Mouse (Mus musculus) thymus, postnatal 25 days (tissue): ENCODE measurements around the gene Rbm33.

Experiments used
- DNase-seq: peaks from one replicate; pipeline ENCODE4 v3.0.0; 2022

The Rbm33 gene

GRCm38 (mm10) chr5:28414076-28414475 is 97.2 kb downstream of the Rbm33 start:
- no peak for DNase-seq

GRCm38 (mm10) chr5:28416029-28416428 is 99.1 kb downstream of the Rbm33 start:
- no peak for DNase-seq

GRCm38 (mm10) chr5:28418734-28419133 is 101.8 kb downstream of the Rbm33 start:
- no peak for DNase-seq

DNA sequence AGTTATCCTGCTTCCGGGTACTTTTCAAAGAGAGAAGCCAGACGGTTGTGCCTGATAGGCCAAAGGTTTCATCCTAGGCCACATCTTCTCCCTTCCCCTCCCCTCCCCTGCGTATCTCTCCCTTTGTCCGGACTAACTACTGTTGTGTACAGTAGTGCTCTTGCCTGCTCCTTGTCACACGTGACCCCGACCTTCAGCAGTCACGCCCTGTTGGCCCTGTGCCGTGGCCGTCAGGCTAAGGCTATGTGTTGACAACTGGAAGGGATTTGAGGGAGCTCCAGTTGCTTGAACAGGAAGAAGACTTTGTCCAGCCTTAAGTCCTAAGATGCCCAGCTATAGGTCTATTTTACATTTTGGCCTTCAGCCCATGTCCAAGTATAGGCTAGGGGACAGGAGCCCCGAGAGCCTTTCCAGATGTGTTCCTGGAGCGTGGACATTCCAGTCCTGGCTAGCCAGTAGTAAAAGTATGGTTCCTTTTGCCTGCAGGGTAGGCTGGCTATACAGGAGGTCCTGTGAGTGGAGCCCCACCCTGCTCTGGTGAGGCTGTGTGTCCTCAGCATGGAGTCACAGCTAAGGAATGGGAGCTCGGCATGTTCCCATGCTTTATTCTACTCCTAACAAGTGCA is 102.8 kb downstream of the Rbm33 start:
- DNase-seq = no peak

DNA sequence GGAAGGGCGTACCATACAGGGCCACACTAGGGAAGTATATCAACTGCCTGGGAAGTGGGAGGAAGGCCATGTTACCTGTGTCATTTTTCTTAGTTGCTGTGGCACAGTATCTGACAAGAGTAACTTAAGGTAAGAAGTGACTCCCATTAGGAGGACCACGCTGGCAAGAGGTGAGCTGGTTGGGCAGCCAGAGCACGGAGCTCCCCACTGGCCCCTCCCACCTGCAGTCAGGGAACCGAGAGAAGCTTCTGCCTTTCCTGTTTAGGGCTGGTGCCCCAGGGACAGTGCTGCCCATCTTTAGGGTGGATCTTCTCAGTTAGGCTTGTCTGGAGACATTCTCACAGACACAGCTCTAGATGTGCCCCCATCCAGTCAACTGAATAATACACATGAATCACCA is 106.9 kb downstream of the Rbm33 start:
- no peak for DNase-seq

- no peak for DNase-seq
Measured at GRCm38 (mm10) chr5:28425926-28426325, 109.0 kb downstream of the Rbm33 start.

DNA sequence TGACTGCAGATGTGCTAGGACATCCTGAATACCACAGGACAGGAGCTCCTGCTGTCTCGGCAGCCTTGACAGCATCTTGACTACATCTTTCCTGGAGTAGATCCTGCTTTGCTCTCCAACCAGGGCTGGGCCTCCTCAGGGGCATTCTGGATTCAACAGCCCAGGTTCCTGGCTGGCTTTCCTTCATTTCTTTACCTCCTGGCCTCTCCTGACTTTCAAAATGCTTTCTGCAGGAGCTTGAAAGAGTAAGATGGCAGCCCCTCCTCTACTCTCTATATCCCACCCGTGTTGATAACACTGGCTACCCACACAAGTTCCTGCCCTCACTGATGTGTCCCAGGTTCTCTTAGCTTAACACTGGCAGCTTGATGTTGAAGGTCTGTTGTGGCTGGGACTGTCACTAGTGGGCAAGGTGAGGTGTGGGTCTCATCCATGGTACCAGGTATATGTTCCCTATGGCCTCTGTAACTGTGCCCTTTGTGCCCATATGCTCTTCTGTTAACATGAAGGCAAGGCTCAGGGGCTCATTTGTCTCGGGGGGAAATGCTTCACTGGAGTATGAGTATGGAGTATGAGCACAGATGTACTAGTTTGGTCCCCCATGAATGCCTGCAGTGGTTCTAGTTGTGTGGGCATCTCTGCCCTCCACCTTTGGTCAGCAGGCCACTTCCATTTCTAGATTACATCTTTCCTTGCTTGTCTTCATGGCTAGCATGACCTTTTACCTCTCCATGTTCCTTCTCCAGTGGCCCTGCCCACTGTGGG is 133.4 kb downstream of the Rbm33 start:
- DNase-seq = no peak

DNA sequence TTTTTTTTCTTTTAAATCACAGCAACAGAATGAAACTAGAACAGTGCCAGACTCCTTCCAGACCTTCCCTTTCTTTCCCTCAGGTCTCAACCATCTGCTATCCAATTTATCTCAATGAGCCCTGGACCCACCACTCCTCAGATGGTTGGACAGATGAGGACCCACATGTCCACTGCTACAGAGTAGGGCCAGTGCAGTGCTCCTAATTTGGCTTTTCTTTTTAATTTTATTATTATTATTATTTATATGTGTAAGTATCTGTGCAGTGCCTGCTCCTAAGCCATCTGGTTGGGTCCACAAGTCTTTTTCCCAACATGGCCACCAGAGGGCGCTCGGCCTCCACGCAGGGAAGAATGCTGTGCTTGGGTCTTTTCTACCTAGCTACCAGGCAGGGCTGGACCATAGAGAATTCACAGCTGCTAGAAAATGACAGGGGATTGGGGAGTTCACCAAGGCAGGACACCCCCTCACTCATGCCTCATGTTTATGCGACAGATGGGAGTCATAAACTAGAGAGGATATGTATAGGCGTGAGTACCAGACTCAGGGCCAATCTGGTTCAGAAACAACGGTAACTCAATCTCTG is 134.2 kb downstream of the Rbm33 start:
- DNase-seq = peak; percentile 65

DNA sequence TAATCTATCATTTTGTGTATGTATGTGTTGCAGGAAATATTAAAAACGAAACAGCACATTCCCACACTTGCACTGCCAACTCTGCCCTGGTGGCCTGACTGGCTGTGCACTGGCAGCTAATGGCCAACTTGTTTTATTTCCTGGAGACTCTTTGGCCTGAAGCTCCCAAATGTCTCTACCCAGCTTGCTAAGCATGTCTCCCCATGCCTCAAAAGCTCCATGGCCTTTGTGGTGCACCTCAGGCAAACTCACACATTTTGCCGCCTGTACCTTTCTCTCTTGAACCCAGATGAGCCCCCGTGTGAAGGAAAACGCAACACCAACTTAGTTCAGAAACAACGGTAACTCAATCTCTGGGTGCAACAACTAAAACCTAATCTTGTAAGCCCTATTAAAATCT is 136.2 kb downstream of the Rbm33 start:
- no peak for DNase-seq

GRCm38 (mm10) chr5:28453523-28453922 is 136.6 kb downstream of the Rbm33 start:
- no peak for DNase-seq

GRCm38 (mm10) chr5:28454546-28454945 is 137.6 kb downstream of the Rbm33 start:
- DNase-seq = no peak

- no peak for DNase-seq
Measured at GRCm38 (mm10) chr5:28455721-28456120, 138.8 kb downstream of the Rbm33 start.

DNA sequence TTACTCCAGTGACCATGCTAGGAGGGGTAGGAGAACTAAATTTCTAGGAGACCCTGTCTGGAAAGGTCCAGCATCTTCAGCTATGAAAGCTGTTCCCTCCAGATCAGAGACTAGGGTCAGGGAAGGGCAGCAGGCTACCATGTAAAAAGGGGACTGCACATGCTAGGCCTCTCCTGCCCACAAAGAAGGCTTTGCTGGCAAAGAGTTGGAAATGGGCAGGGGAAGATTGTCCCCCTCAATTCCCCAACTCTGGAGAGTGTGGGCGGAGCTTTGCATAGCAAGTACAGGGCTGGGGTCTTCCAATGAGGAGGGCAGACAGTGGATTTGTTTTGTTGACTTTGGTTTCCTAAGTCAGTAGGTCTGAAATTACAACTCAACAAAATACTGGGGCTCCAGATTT is 139.4 kb downstream of the Rbm33 start:
- no peak for DNase-seq

- DNase-seq = no peak
Measured at GRCm38 (mm10) chr5:28457921-28458641, 141.2 kb downstream of the Rbm33 start.

DNA sequence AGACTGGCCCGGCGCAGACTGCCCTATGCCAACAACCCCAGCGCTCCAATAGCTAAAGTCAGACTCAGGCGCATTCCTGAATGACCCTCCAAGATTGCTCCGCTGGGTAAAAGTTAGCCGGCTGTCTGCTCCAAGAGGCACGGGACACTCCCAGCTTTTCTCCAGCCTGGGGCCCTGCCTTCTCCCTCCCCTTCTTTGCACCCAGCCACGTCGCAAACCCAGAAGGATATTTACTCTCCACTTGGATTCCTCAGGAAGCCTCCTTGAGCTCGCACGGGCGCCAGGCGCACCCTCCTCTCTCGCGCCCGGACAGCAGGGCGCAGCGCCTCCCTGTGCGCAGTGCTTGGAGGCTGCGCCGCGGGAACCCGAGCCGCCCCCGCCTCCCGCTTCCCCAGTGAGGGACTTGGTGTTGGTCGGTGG is 141.9 kb downstream of the Rbm33 start:
- DNase-seq = no peak

DNA sequence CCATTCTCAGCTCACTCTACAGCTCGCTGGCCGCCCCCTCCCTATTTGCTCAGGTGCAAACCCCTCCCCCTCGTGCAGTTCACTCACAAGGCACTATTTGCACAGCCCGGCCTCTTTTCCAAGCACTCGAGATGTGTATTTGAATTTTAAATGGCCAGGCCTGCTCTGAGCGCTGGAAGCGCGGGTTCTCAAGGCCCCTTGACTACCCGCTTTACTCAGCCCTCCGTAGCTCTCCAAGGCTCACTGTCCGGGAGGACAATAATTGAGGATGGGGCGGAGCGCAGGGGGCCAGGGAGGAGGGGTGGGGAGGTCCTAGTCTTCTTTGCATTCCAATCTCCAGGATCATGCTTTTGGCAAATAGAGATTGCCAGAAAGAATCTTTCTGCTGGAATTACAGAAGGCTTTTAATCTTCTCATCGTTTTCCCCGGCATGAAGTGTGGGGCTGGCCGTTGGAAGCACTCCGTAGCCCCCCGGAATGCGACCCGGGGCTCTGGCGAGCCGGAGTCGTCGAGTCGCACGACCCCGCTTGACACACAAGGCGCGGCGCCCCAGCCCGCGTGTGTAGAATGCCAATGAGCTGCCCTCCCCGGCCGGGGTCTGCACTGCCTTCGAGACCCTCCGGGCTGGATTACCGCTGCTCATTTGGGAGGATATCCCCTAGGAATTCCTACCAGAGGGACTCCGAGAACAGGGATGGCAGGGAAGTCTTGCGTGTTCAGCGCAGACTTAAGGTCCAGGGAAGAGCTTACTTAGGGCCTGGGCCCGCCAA is 142.7 kb downstream of the Rbm33 start:
- DNase-seq = no peak

DNA sequence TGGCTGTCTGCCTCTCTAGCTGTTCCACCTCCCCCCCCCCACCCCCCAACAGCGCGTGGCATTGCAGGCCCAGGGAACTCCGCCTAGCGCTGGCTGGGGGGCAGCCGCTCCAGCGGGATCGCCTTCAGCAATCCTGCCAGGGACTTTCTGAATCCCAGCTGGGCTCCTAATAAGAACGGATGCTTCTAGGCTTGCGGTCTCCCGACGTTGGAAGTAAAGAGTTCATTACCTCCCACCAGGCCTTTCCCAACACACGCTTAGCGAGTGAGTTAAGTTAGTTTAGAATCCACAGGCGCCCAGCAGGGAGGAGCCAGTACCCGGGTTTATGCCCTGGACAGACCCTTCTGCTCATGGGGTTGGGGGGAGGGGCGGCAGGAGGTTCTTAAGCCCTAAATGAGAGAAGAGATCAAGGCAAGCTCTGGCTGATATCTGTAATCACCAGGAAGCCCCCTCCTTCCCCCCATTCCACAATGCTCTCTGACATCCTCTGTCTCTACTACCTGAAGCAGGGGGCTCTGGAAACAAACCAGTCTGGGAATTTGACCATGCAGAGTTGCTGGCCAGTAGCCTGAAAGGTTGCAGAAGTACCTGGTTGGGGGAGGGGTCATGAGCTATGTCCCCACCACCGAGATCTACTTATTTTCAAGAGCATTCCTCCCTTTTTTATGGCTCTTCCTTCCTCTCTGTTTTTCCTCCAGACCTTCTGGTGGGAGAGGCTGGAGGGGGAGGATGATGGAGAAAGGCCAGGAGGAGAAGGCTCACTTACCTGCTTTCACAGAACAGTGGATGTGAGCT is 143.8 kb downstream of the Rbm33 start:
- DNase-seq = no peak

GRCm38 (mm10) chr5:28461376-28461775 is 144.5 kb downstream of the Rbm33 start:
- no peak for DNase-seq

- DNase-seq = no peak
Measured at GRCm38 (mm10) chr5:28462741-28463590, 146.0 kb downstream of the Rbm33 start.

DNA sequence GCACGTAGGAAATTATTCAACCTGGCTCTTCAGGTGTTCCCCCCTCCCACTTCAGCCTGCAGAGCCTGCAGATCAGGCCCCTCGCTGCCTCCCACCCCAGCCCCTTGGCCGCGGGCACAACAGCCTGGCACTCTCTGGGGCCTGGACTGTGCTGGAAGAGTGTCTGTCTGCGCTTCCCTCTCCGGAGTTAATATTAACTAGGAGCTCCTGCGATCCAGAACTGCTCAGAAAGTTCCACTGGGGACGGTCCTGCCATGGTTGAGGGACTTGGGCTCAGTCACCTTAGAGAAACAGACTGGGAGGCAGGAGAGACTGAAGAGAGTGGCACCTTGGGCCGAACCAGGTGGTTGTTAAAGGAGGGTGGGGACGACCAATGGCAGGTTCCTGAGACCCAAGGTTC is 146.7 kb downstream of the Rbm33 start:
- no peak for DNase-seq
